Mouse (Mus musculus): ENCODE data around the gene Tmem120b. TPM values are rescaled to one million over a fixed set of nuclear protein-coding genes. Genes with fewer than 3 reads are reported as not detected.

Tmem120b gene
- polyA plus RNA-seq, 1 experiment from 2014 or later = 7.6 TPM

DNA sequence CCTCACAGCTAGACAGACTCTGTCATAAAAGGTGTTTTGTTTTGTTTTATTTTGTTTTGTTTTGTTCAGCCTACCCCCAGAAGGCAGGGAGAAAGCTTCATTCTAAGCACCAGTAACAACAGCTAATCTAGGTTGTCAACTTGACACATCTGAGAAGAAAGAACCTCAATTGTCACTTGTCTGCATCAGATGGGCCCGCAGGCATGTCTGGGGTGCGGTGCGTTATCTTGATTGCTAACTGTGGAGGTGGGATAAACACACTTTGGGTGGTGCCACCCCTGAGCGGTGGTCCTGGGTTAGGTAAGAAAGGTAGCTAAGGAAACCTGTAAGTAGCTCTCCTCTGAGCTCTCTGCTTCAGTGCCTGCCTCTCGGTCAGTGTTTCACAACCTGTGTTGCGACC, 58.8 kb downstream of the Tmem120b start:
- ATAC-seq (ENCODE audit: low FRiP score) = no peak

DNA sequence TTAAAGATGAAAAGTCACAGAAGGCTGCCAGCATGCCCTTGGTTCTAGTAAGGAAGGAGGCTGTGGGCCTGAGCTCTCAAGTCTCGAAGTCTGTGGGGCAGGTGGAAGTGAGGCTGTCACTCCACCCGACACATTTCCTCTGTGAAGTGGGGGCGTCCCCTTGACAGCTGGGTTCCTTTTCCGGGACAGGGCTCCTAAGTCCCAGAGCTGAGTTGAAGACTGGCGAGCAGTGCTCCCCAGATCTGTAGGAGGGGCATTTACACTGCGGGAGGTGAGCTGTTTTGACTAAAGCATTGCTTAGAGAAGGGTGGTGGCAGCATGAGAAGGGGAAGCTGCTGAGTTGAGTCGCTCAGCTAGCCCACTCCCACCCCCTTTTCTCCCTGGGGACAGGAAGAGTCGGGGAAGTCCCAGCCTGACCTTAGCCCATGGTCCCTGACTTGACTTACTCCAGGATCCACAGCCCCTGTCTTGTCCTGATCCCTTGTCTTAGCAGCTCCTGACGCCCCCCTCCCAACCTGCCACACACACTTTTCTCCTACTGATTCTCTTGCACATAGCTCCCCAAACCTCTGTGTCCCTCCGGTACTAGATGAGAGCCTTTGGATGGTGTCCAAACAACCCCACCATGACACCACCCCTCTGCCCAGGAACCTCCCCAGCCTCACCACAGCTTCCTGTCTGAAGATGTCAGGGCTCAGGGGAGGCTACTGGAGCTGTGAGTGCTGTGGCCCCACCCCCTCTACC, 60.4 kb downstream of the Tmem120b start:
- Histone ChIP-seq H3K9ac (ENCODE audit: low read length) (no peak overlapping the region), H3K36me3 (ENCODE audit: control insufficient read depth, insufficient read depth, low read length) (peaks cover 3% of the 10 kb centered on the region; the same call in 1 of the 2 replicates), H3K4me2 (no peak overlapping the region), H3K4me1 (ENCODE audit: control insufficient read depth, insufficient read depth, low read length) (peaks cover 14% of the 10 kb centered on the region), H3K27me3 (ENCODE audit: control insufficient read depth, insufficient read depth, low read length) (no peaks in the 10 kb centered on the region), H3K27ac (ENCODE audit: low read depth, low read length) (no peak overlapping the region), H3K4me3 (ENCODE audit: low read depth, low read length) (no peak overlapping the region), H3K9me3 (ENCODE audit: control insufficient read depth, low read length) (no peaks in the 10 kb centered on the region)
- ATAC-seq (ENCODE audit: low FRiP score) (no peak), DNase-seq (ENCODE audit: low spot score, missing footprints) (no peak)
- WGBS = 59% methylated on average over 10 of the region's 10 CpGs

More for the DNA sequence above, 58.8 kb downstream of the Tmem120b start:
- no peak for DNase-seq (ENCODE audit: low spot score, missing footprints)
- H3K4me2 ChIP-seq = no peak overlapping the region
- H3K4me1 ChIP-seq (ENCODE audit: control insufficient read depth, insufficient read depth, low read length) = peaks cover 3% of the 10 kb centered on the region
- H3K27me3 ChIP-seq (ENCODE audit: control insufficient read depth, insufficient read depth, low read length) = no peaks in the 10 kb centered on the region
- no peak overlapping the region for H3K4me3 ChIP-seq (ENCODE audit: low read depth, low read length)
- WGBS = 88% methylated on average over 6 of the region's 6 CpGs
- no peak overlapping the region for H3K27ac ChIP-seq (ENCODE audit: low read depth, low read length)
- peaks cover 4% of the 10 kb centered on the region; the same call in 1 of the 2 replicates for H3K9me3 ChIP-seq (ENCODE audit: control insufficient read depth, low read length)
- no peak overlapping the region for H3K9ac ChIP-seq (ENCODE audit: low read length)
- peaks cover 3% of the 10 kb centered on the region; the same call in 1 of the 2 replicates for H3K36me3 ChIP-seq (ENCODE audit: control insufficient read depth, insufficient read depth, low read length)

DNA sequence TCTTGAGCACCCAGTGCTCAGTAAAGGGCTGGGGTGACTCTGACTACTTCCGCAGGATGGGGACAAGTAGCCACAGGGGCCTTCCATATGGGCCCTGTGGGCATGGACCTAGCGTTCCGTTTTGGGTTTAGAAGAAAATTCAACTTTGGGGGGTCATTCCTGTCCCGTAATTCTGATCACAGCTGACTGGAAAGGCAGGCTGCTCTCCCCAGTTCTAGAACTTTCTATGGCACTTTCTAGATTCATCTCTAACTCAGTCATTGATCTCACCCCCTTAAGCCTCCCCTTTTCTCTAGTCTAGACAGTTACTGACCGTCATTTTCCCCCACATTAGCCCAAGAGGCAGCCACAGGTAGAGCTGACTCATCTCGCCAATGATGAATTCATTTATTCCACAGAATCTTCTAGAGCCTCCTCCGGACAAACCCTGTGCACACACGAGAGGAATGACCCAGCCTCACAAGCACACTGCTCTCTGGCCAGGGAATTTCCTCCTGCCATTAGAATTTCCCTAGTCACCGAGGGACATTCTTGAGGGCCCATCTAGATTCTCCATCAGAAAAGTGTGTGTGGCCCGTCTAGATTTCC, 61.0 kb downstream of the Tmem120b start:
- Histone ChIP-seq H3K4me1 (ENCODE audit: control insufficient read depth, insufficient read depth, low read length) (peaks cover 21% of the 10 kb centered on the region), H3K36me3 (ENCODE audit: control insufficient read depth, insufficient read depth, low read length) (peaks cover 3% of the 10 kb centered on the region; the same call in 1 of the 2 replicates), H3K9me3 (ENCODE audit: control insufficient read depth, low read length) (no peaks in the 10 kb centered on the region), H3K4me3 (ENCODE audit: low read depth, low read length) (no peak overlapping the region), H3K27ac (ENCODE audit: low read depth, low read length) (no peak overlapping the region), H3K4me2 (no peak overlapping the region), H3K27me3 (ENCODE audit: control insufficient read depth, insufficient read depth, low read length) (no peaks in the 10 kb centered on the region), H3K9ac (ENCODE audit: low read length) (0 out of 2 replicates have a peak overlapping the region, but pooled peaks have one; percentile 2)
- WGBS = 85% methylated on average over 10 of the region's 10 CpGs
- ATAC-seq (ENCODE audit: low FRiP score) (no peak), DNase-seq (ENCODE audit: low spot score, missing footprints) (no peak)

DNA sequence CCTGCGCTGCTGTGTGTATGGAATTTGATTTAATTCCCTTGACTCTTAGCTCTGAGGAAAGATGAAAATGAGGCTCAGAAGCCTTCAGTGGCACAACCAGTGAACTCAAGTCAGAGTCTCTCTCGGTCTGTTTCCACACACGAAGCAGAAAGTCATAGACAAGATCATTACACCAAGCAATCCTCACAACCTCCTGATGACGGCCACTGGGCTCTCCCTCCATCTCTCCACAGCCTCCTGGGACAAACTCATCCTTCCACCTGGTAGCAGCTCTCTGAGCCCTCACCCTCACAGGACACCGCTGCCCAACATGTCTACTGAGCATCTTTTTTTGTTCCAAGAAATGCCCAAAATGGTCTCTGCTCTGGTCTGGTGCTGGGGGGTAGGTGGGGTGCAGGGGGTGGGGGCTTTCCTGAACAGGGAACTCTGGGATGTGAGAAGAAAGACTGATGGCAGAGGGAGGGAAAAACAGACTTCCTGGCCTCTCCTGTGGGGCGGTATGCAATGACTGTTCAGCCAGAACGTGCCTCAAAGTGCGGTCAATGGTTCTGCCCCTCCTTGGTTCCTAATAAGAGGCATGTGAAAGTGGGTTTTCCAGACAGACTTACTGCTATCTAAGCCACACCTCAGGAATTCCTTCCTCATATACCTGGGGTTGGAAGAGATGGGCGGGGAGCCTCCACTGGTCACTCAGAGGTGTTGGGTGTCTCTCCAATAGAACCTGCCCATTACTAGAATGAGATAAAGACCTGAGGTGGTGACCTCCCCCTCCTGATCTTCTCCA, 62.0 kb downstream of the Tmem120b start:
- H3K27me3 ChIP-seq (ENCODE audit: control insufficient read depth, insufficient read depth, low read length) = no peaks in the 10 kb centered on the region
- ATAC-seq (ENCODE audit: low FRiP score) = no peak
- 89% methylated on average over 9 of the region's 9 CpGs for WGBS

DNA sequence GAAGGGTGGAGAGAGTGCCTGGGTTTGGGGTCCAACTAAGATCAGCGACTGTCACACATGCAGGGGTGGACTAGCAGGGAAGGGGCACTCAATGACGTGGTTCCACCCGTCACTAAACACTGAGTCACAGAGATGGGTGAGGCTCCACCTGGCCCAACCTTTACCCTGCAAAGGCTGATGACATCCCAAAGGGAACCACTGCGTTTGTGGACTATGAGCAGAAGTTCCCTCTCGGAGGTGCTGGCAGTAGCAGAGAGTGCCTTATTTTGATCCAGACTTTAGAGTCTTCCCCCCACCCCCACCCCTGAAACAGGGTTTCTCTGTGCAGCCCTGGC, 62.6 kb downstream of the Tmem120b start:
- H3K4me2 ChIP-seq = no peak overlapping the region
- DNase-seq (ENCODE audit: low spot score, missing footprints) = no peak
- H3K36me3 ChIP-seq (ENCODE audit: control insufficient read depth, insufficient read depth, low read length) = peaks cover 6% of the 10 kb centered on the region; the same call in 1 of the 2 replicates
- H3K9ac ChIP-seq (ENCODE audit: low read length) = no peak overlapping the region
- no peaks in the 10 kb centered on the region for H3K9me3 ChIP-seq (ENCODE audit: control insufficient read depth, low read length)
- no peak overlapping the region for H3K4me3 ChIP-seq (ENCODE audit: low read depth, low read length)
- peaks cover 36% of the 10 kb centered on the region for H3K4me1 ChIP-seq (ENCODE audit: control insufficient read depth, insufficient read depth, low read length)
- ATAC-seq (ENCODE audit: low FRiP score) = no peak
- no peak overlapping the region for H3K27ac ChIP-seq (ENCODE audit: low read depth, low read length)
- 85% methylated on average over 5 of the region's 5 CpGs for WGBS
- H3K27me3 ChIP-seq (ENCODE audit: control insufficient read depth, insufficient read depth, low read length) = no peaks in the 10 kb centered on the region

More for the DNA sequence above, 62.0 kb downstream of the Tmem120b start:
- Histone ChIP-seq H3K4me2 (no peak overlapping the region), H3K9me3 (ENCODE audit: control insufficient read depth, low read length) (no peaks in the 10 kb centered on the region), H3K36me3 (ENCODE audit: control insufficient read depth, insufficient read depth, low read length) (peaks cover 6% of the 10 kb centered on the region; the same call in 1 of the 2 replicates), H3K4me3 (ENCODE audit: low read depth, low read length) (no peak overlapping the region), H3K9ac (ENCODE audit: low read length) (no peak overlapping the region), H3K4me1 (ENCODE audit: control insufficient read depth, insufficient read depth, low read length) (peaks cover 31% of the 10 kb centered on the region), H3K27ac (ENCODE audit: low read depth, low read length) (no peak overlapping the region)
- DNase-seq (ENCODE audit: low spot score, missing footprints) = no peak

DNA sequence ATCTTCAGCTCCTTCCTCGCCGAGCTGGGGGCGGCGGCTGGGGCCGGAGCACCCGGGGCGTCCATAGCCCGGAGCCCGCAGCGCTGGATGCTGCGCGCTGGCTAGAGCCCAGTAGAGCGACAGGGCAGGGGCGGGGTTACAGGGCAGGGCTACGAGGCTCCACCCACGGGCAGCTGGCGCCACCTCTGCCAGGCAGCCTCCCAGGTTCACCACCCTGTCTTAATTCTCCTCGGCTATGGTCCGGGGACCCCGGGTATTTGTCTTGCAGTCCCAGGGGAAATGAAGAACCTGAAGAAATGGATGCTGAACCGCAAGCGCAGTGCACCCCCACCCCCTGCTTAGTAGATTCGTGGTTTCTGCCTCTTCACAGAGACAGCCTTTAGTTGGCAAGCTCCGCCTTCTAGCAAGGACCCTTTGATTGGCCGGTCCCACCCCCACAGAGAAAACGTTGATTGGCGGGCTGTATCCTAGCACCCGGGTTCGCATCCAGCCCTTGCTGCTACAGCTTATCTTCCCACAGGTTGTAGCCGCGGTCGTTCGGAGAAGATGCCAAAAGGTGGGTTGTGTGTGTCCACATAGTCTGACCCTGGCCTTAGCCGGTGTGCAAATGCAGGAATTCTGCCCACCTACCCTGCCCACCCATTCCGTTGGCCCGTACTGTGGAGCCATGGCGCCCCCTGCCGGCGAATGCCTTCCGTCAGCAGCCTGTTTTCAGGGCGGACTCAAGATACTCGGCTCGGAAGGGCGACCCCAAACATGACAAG, 64.3 kb downstream of the Tmem120b start, which contains the start of gene Rhof:
TSS of gene Rhof (minus strand) at position 385 of the 764 bp plus-strand sequence.
- DNase-seq (ENCODE audit: low spot score, missing footprints) = peak; percentile 96
- H3K4me1 ChIP-seq (ENCODE audit: control insufficient read depth, insufficient read depth, low read length) = peaks cover 53% of the 10 kb centered on the region
- peaks cover 6% of the 10 kb centered on the region; the same call in 1 of the 2 replicates for H3K36me3 ChIP-seq (ENCODE audit: control insufficient read depth, insufficient read depth, low read length)

DNA sequence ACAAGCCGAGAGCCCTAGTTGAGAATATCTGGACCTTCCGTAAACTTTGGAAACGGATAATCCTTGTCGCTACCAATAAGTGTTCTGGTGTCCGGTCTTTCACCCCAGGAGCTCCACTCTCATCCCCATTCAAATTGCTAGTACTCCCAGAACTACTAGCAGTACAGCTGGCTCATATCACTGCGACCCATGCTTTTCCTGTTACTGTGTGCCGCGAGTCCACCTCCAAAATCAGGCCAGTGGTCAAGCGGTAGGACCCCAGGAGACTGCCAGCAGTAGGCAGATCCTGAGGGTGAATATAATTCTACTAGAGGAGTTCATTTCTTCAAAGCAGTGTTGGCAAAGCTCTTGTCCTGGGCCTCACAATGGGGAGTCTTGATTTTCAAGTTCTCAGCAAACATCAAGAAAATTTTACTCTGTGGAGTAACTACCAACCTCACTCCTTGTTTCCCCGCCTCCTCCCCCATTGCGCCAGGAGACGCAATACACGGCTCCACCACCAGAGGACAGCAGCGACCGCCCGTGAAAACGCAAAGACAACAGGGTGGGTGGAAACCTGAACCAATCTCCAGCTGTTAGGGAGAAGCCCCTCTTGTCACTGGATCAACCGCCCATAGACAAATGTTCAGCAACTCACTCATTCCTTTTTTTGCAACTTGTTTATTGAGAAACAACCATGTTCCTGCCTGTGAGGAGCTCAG, 65.0 kb downstream of the Tmem120b start:
- Histone ChIP-seq H3K9me3 (ENCODE audit: control insufficient read depth, low read length) (no peaks in the 10 kb centered on the region), H3K4me1 (ENCODE audit: control insufficient read depth, insufficient read depth, low read length) (peaks cover 57% of the 10 kb centered on the region), H3K36me3 (ENCODE audit: control insufficient read depth, insufficient read depth, low read length) (peaks cover 6% of the 10 kb centered on the region; the same call in 1 of the 2 replicates), H3K4me3 (ENCODE audit: low read depth, low read length) (0 out of 2 replicates have a peak overlapping the region, but pooled peaks have one; percentile 4), H3K9ac (ENCODE audit: low read length) (no peak overlapping the region), H3K27me3 (ENCODE audit: control insufficient read depth, insufficient read depth, low read length) (no peaks in the 10 kb centered on the region), H3K4me2 (peak overlapping the region; percentile 19; the same call in 1 of the 2 replicates), H3K27ac (ENCODE audit: low read depth, low read length) (peak overlapping the region; percentile 12)
- peak; percentile 99 for DNase-seq (ENCODE audit: low spot score, missing footprints)
- 18% methylated on average over 18 of the region's 18 CpGs for WGBS
- ATAC-seq (ENCODE audit: low FRiP score) = no peak

More for the DNA sequence above, 64.3 kb downstream of the Tmem120b start, which contains the start of gene Rhof:
- peak within 1 kb of the TSS; percentile 12; the same call in 1 of the 2 replicates for H3K27ac ChIP-seq (ENCODE audit: low read depth, low read length)
- no peaks in the 10 kb centered on the region for H3K9me3 ChIP-seq (ENCODE audit: control insufficient read depth, low read length)
- H3K4me3 ChIP-seq (ENCODE audit: low read depth, low read length) = peak within 1 kb of the TSS; percentile 22
- H3K27me3 ChIP-seq (ENCODE audit: control insufficient read depth, insufficient read depth, low read length) = no peaks in the 10 kb centered on the region
- peak within 1 kb of the TSS; percentile 46 for H3K4me2 ChIP-seq
- WGBS = 1% methylated on average over 44 of the region's 44 CpGs
- H3K9ac ChIP-seq (ENCODE audit: low read length) = peak within 1 kb of the TSS; percentile 56
- ATAC-seq (ENCODE audit: low FRiP score) = peak; percentile 59

DNA sequence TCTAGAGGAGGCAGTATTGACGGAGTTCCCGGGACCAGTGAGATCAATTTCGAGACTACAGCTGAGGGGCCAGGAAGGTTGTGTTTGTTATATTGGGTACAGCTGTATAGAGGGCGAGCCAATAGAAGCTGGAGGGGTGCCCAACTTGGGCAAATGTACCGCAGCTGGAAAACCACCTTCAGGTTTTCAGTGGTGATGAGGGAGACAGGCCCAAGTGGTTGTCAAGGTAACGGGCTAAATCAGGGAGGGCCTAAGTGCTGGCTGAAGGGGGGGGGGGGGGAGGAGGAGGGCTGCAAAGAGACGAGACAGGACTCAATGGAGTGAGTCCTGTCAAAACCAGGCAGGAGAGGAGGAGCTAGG, 65.5 kb downstream of the Tmem120b start:
- no peak; the same call in 1 of the 2 replicates for ATAC-seq (ENCODE audit: low FRiP score)
- H3K4me2 ChIP-seq = 0 out of 2 replicates have a peak overlapping the region, but pooled peaks have one; percentile 19
- H3K36me3 ChIP-seq (ENCODE audit: control insufficient read depth, insufficient read depth, low read length) = peaks cover 6% of the 10 kb centered on the region; the same call in 1 of the 2 replicates
- H3K4me3 ChIP-seq (ENCODE audit: low read depth, low read length) = 0 out of 2 replicates have a peak overlapping the region, but pooled peaks have one; percentile 4
- no peak overlapping the region for H3K9ac ChIP-seq (ENCODE audit: low read length)
- WGBS = 24% methylated on average over 6 of the region's 7 CpGs
- peaks cover 57% of the 10 kb centered on the region for H3K4me1 ChIP-seq (ENCODE audit: control insufficient read depth, insufficient read depth, low read length)
- H3K9me3 ChIP-seq (ENCODE audit: control insufficient read depth, low read length) = no peaks in the 10 kb centered on the region
- H3K27me3 ChIP-seq (ENCODE audit: control insufficient read depth, insufficient read depth, low read length) = no peaks in the 10 kb centered on the region
- peak overlapping the region; percentile 12 for H3K27ac ChIP-seq (ENCODE audit: low read depth, low read length)
- no peak for DNase-seq (ENCODE audit: low spot score, missing footprints)

Data from midbrain, embryonic 11.5 days (tissue).